Mouse (Mus musculus) ES-Bruce4 (cell line): ENCODE measurements around the gene Slc39a11. TPM values are rescaled to one million over a fixed set of nuclear protein-coding genes. Genes with fewer than 3 reads are reported as not detected.
"Not testable (repeated sequence)": the region's sequence is repeated elsewhere in the genome, so short reads cannot be mapped to it uniquely, and the experiment has no call there.

Experiments used
- H3K27ac ChIP-seq: 2 replicates; pipeline ENCODE4 v1.5.1; 2012; ENCODE audit warnings: low read length, inconsistent platforms; ENCODE audit not compliant: insufficient read depth
- H3K27me3 ChIP-seq: 2 replicates; pipeline ENCODE4 v1.6.1; 2012; ENCODE audit warnings: mild to moderate bottlenecking, low read length, inconsistent platforms; ENCODE audit not compliant: control insufficient read depth, poor library complexity, insufficient read depth, severe bottlenecking
- H3K36me3 ChIP-seq: 2 replicates; pipeline ENCODE4 v1.6.1; 2012; ENCODE audit warnings: inconsistent platforms, mild to moderate bottlenecking, low read length, moderate library complexity; ENCODE audit not compliant: control insufficient read depth, poor library complexity, insufficient read depth, severe bottlenecking
- H3K4me1 ChIP-seq: one replicate; pipeline ENCODE4 v1.8.1; 2011; ENCODE audit warnings: low read length; ENCODE audit not compliant: control insufficient read depth, insufficient read depth
- H3K4me3 ChIP-seq: 2 replicates; pipeline ENCODE4 v1.5.1; 2011; ENCODE audit warnings: low read depth, mild to moderate bottlenecking, low read length
- H3K9ac ChIP-seq: 2 replicates; pipeline ENCODE4 v1.6.1; 2012; ENCODE audit warnings: low read depth, mild to moderate bottlenecking, inconsistent platforms; ENCODE audit not compliant: poor library complexity, severe bottlenecking
- H3K9me3 ChIP-seq: replicated peaks from 2 replicates; pipeline ENCODE4 v1.6.1; 2012; ENCODE audit warnings: mild to moderate bottlenecking, low read length, inconsistent platforms; ENCODE audit not compliant: control insufficient read depth, poor library complexity, insufficient read depth, severe bottlenecking
- CTCF ChIP-seq: IDR thresholded peaks from one replicate; pipeline ENCODE4 v1.8.1; 2011; ENCODE audit warnings: low read depth, low read length
- EP300 ChIP-seq: IDR thresholded peaks from 2 replicates; pipeline ENCODE4 v1.6.1; 2011; ENCODE audit warnings: low read depth, low read length; ENCODE audit not compliant: insufficient read depth
- POLR2A ChIP-seq: IDR thresholded peaks from one replicate; pipeline ENCODE4 v1.8.1; 2011; ENCODE audit warnings: low read length; ENCODE audit not compliant: insufficient read depth
- polyA plus RNA-seq: library from polyadenylated mRNA; stranded (reverse); fragments of >200 nt; gene quantifications from 2 replicates; pipeline ENCODE4 v1.2.4, GENCODE M21; 2011; ENCODE audit warnings: low read depth; ENCODE audit not compliant: missing spikeins, insufficient read depth, insufficient read length

The Slc39a11 gene
- polyA plus RNA-seq, 1 experiment: 7.4 TPM

GRCm38 (mm10) chr11:113568999-113569398 is 80.9 kb downstream of the Slc39a11 start:
- no peak overlapping the region for H3K27ac ChIP-seq
- H3K36me3 ChIP-seq: no peaks in the 10 kb centered on the region
- no peaks in the 10 kb centered on the region for H3K4me1 ChIP-seq
- no peaks in the 10 kb centered on the region for H3K27me3 ChIP-seq
- H3K4me3 ChIP-seq: no peak overlapping the region
- H3K9ac ChIP-seq: no peak overlapping the region
- H3K9me3 ChIP-seq: no peaks in the 10 kb centered on the region
- no peak for TF ChIP-seq EP300

- H3K4me1 ChIP-seq, H3K9me3 ChIP-seq, H3K27ac ChIP-seq, H3K4me3 ChIP-seq, H3K27me3 ChIP-seq, H3K36me3 ChIP-seq, H3K9ac ChIP-seq: not testable (repeated sequence)
Observed at GRCm38 (mm10) chr11:113567926-113568325, 82.0 kb downstream of the Slc39a11 start.

- no peaks in the 10 kb centered on the region for H3K9me3 ChIP-seq
- H3K4me3 ChIP-seq: peak overlapping the region; percentile 80
- H3K4me1 ChIP-seq: no peaks in the 10 kb centered on the region
- no peaks in the 10 kb centered on the region for H3K36me3 ChIP-seq
- TF ChIP-seq EP300: no peak
- TF ChIP-seq CTCF: no peak
- TF ChIP-seq POLR2A: no peak
- peak overlapping the region; percentile 46 for H3K9ac ChIP-seq
- H3K27ac ChIP-seq: no peak overlapping the region
- no peaks in the 10 kb centered on the region for H3K27me3 ChIP-seq
Observed at GRCm38 (mm10) chr11:113565006-113565995, 84.6 kb downstream of the Slc39a11 start.

GRCm38 (mm10) chr11:113562326-113562725 is 87.6 kb downstream of the Slc39a11 start:
- Histone ChIP-seq H3K27ac (no peak overlapping the region), H3K4me1 (no peaks in the 10 kb centered on the region), H3K9me3 (no peaks in the 10 kb centered on the region), H3K27me3 (no peaks in the 10 kb centered on the region), H3K36me3 (no peaks in the 10 kb centered on the region), H3K9ac (no peak overlapping the region), H3K4me3 (no peak overlapping the region)
- TF ChIP-seq POLR2A (no peak), EP300 (no peak), CTCF (no peak)

- Histone ChIP-seq H3K4me1 (no peaks in the 10 kb centered on the region), H3K4me3 (no peak overlapping the region), H3K9ac (no peak overlapping the region), H3K36me3 (no peaks in the 10 kb centered on the region), H3K9me3 (no peaks in the 10 kb centered on the region), H3K27ac (no peak overlapping the region), H3K27me3 (no peaks in the 10 kb centered on the region)
- no peak for TF ChIP-seq EP300
- no peak for TF ChIP-seq POLR2A
- TF ChIP-seq CTCF: no peak
Observed at GRCm38 (mm10) chr11:113560150-113560549, 89.7 kb downstream of the Slc39a11 start.

GRCm38 (mm10) chr11:113558505-113558904 is 91.4 kb downstream of the Slc39a11 start:
- Histone ChIP-seq H3K36me3 (no peaks in the 10 kb centered on the region), H3K4me3 (no peak overlapping the region), H3K27ac (no peak overlapping the region), H3K9ac (no peak overlapping the region), H3K4me1 (no peaks in the 10 kb centered on the region), H3K9me3 (no peaks in the 10 kb centered on the region), H3K27me3 (no peaks in the 10 kb centered on the region)
- TF ChIP-seq POLR2A (no peak), CTCF (no peak), EP300 (no peak)
